Mouse (Mus musculus): ENCODE measurements at regions not wholly inside any gene's neighbourhood (a gene's known extent, or its start where the extent isn't known, plus 50 kb on each side); places are given as distances from the start of the nearest gene placed in this dataset.
"Not testable (repeated sequence)": the region's sequence is repeated elsewhere in the genome, so short reads cannot be mapped to it uniquely, and the experiment has no call there.

- no peaks in the 10 kb centered on the region for H3K9me3 ChIP-seq (replicated peaks)
- no peak overlapping the region for H3K4me3 ChIP-seq (replicated peaks)
- 77% methylated on average over 4 of the region's 4 CpGs for WGBS (ENCODE audit: insufficient replicate concordance)
- H3K27ac ChIP-seq (replicated peaks) = no peak overlapping the region
- no peak overlapping the region for H3K9ac ChIP-seq
- no peak for ATAC-seq (ENCODE audit: insufficient read depth)
- no peaks in the 10 kb centered on the region for H3K27me3 ChIP-seq
- H3K4me2 ChIP-seq = no peak overlapping the region
- no peaks in the 10 kb centered on the region; the same call in 1 of the 2 replicates for H3K4me1 ChIP-seq (replicated peaks)
- H3K36me3 ChIP-seq (replicated peaks) = no peaks in the 10 kb centered on the region
Measured at GRCm38 (mm10) chr3:41504867-41505266, 50.7 kb upstream of the Jade1 start.

DNA sequence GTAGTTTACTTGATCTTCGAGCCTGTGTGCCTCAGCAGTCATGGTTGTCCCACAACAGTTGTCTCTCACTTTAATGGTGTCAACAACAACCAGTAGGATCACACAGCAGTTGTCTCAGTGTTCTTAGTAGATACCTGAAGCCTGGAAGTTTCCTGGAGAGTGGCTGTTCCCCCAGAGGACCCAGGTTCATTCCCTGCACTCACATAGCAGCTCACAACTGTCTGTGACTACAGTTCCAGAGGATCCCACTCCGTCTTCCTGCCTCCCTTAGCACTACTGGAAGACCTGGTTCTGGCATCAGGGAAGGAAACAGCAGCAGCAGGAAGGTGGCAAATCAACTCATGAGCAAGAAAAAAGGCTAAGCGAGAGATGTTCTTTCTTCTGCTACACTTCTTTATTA lies 53.4 kb upstream of the Jade1 start:
- Histone ChIP-seq H3K9me3 (replicated peaks) (no peaks in the 10 kb centered on the region), H3K4me2 (no peak overlapping the region), H3K9ac (no peak overlapping the region), H3K27me3 (no peaks in the 10 kb centered on the region), H3K36me3 (replicated peaks) (no peaks in the 10 kb centered on the region), H3K27ac (replicated peaks) (no peak overlapping the region), H3K4me3 (replicated peaks) (no peak overlapping the region), H3K4me1 (replicated peaks) (no peaks in the 10 kb centered on the region; the same call in 1 of the 2 replicates)
- ATAC-seq (ENCODE audit: insufficient read depth) = no peak
- 58% methylated on average over 3 of the region's 3 CpGs for WGBS (ENCODE audit: insufficient replicate concordance)

DNA sequence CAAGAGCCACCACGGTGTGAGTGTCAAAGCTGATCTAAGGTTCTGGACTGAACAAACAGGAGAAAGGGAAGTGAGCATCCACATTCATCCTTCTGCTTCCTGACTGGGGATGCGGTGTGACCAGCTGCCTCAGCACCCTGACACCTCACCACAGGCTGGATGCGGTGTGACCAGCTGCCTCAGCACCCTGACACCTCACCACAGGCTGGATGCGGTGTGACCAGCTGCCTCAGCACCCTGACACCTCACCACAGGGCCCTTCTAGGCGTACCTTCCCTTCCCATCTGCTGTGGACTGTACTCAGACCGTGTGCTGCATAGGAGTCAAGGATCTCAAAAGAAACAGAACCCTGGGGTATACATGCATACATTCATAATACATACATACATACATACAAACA lies 53.9 kb upstream of the Jade1 start:
- not testable (repeated sequence) for ATAC-seq (ENCODE audit: insufficient read depth); H3K4me3 ChIP-seq (replicated peaks); H3K36me3 ChIP-seq (replicated peaks); H3K9me3 ChIP-seq (replicated peaks); H3K4me2 ChIP-seq; H3K27ac ChIP-seq (replicated peaks); H3K9ac ChIP-seq; H3K27me3 ChIP-seq; H3K4me1 ChIP-seq (replicated peaks)
- WGBS (ENCODE audit: insufficient replicate concordance) = 33% methylated on average over 6 of the region's 6 CpGs

DNA sequence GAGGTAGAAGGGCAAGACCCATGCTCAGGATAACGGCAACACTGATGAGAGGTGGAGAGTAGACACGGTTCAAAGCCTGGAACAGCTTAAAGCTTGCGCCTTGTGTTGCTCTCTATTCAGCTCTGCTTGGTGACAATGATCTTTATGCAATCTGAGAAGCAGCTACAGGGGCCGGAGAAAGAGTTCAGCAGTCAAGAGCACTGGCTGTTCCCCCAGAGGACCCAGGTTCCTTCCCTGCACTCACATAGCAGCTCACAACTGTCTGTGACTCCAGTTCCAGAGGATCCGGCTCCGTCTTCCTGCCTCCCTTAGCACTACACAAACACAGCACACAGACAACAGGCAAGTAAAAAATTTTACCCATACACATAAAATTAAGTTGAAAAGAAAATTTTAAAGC lies 54.4 kb upstream of the Jade1 start:
- Histone ChIP-seq H3K27me3 (no peaks in the 10 kb centered on the region), H3K4me2 (no peak overlapping the region), H3K9ac (no peak overlapping the region), H3K27ac (replicated peaks) (no peak overlapping the region), H3K4me1 (replicated peaks) (no peaks in the 10 kb centered on the region; the same call in 1 of the 2 replicates), H3K9me3 (replicated peaks) (no peaks in the 10 kb centered on the region), H3K4me3 (replicated peaks) (no peak overlapping the region), H3K36me3 (replicated peaks) (no peaks in the 10 kb centered on the region)
- ATAC-seq (ENCODE audit: insufficient read depth) = no peak
- 70% methylated on average over 6 of the region's 6 CpGs for WGBS (ENCODE audit: insufficient replicate concordance)

DNA sequence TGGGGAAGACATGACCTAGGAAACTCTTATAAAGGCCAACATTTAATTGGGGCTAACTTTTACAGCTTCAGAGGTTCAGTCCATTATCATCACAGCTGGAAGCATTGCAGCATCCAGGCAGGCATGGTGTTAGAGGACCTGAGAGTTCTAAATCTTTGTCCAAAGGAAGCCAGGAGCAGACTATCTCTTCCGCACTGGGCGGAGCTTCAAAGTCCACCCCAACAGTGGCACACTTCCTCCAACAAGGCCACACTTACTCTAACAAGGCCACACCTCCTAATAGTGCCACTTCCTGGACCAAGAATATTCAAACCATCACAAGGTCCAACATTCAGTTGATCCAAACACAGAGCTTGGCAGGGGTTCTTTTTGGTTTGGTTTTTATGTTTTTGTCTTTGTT lies 55.9 kb upstream of the Jade1 start:
- no peaks in the 10 kb centered on the region; the same call in 1 of the 2 replicates for H3K4me1 ChIP-seq (replicated peaks)
- H3K27me3 ChIP-seq = no peaks in the 10 kb centered on the region
- H3K4me2 ChIP-seq = no peak overlapping the region
- H3K4me3 ChIP-seq (replicated peaks) = no peak overlapping the region
- H3K9ac ChIP-seq = no peak overlapping the region
- no peaks in the 10 kb centered on the region for H3K9me3 ChIP-seq (replicated peaks)
- WGBS (ENCODE audit: insufficient replicate concordance) = 64% methylated on average over 2 of the region's 2 CpGs
- ATAC-seq (ENCODE audit: insufficient read depth) = no peak
- H3K27ac ChIP-seq (replicated peaks) = no peak overlapping the region
- no peaks in the 10 kb centered on the region for H3K36me3 ChIP-seq (replicated peaks)

GRCm38 (mm10) chr3:41498791-41499190 lies 56.7 kb upstream of the Jade1 start:
- no peak overlapping the region for H3K4me2 ChIP-seq
- H3K9me3 ChIP-seq (replicated peaks) = no peaks in the 10 kb centered on the region
- no peaks in the 10 kb centered on the region; the same call in 1 of the 2 replicates for H3K4me1 ChIP-seq (replicated peaks)
- no peak for ATAC-seq (ENCODE audit: insufficient read depth)
- WGBS (ENCODE audit: insufficient replicate concordance) = 62% methylated on average over 7 of the region's 7 CpGs
- H3K4me3 ChIP-seq (replicated peaks) = no peak overlapping the region
- no peak overlapping the region for H3K9ac ChIP-seq
- no peak overlapping the region for H3K27ac ChIP-seq (replicated peaks)
- no peaks in the 10 kb centered on the region for H3K36me3 ChIP-seq (replicated peaks)
- no peaks in the 10 kb centered on the region for H3K27me3 ChIP-seq

DNA sequence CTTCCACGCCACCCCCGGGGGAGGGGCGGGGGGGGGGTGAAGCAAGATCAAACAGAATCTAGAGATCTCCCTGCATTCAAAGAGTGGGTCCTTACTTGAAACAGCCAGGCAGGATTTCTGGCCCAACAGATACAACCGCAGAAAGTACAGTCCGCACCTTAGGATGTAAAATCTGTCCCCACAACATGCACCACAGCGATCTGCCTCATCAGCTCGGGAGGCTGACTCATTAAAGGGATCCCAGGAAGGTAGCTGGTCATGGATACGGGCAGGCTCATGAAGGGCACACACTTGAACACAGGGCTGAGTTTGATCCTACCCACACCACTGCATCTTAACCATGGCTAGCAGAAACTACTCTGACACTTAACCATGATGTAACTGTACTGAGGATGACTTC lies 57.8 kb upstream of the Jade1 start:
- no peaks in the 10 kb centered on the region for H3K9me3 ChIP-seq (replicated peaks)
- H3K27me3 ChIP-seq = no peaks in the 10 kb centered on the region
- no peak overlapping the region for H3K9ac ChIP-seq
- no peaks in the 10 kb centered on the region; the same call in 1 of the 2 replicates for H3K4me1 ChIP-seq (replicated peaks)
- ATAC-seq (ENCODE audit: insufficient read depth) = no peak
- H3K4me3 ChIP-seq (replicated peaks) = no peak overlapping the region
- H3K4me2 ChIP-seq = no peak overlapping the region
- H3K27ac ChIP-seq (replicated peaks) = no peak overlapping the region
- no peaks in the 10 kb centered on the region for H3K36me3 ChIP-seq (replicated peaks)
- WGBS (ENCODE audit: insufficient replicate concordance) = 50% methylated on average over 7 of the region's 8 CpGs

GRCm38 (mm10) chr3:41496931-41497710 lies 58.4 kb upstream of the Jade1 start:
- Histone ChIP-seq H3K9ac (no peak overlapping the region), H3K9me3 (replicated peaks) (no peaks in the 10 kb centered on the region), H3K4me2 (peak overlapping the region; percentile 18; the same call in 1 of the 2 replicates), H3K27ac (replicated peaks) (no peak overlapping the region), H3K4me3 (replicated peaks) (no peak overlapping the region), H3K4me1 (replicated peaks) (no peaks in the 10 kb centered on the region; the same call in 1 of the 2 replicates), H3K27me3 (no peaks in the 10 kb centered on the region), H3K36me3 (replicated peaks) (no peaks in the 10 kb centered on the region)
- ATAC-seq (ENCODE audit: insufficient read depth) = no peak
- 33% methylated on average over 12 of the region's 13 CpGs for whole genome bisulfite sequencing (ENCODE audit: insufficient replicate concordance)

GRCm38 (mm10) chr3:41495893-41496292 lies 59.6 kb upstream of the Jade1 start:
- Histone ChIP-seq H3K4me1 (replicated peaks) (no peaks in the 10 kb centered on the region; the same call in 1 of the 2 replicates), H3K27ac (replicated peaks) (no peak overlapping the region), H3K4me3 (replicated peaks) (no peak overlapping the region), H3K27me3 (no peaks in the 10 kb centered on the region), H3K9ac (no peak overlapping the region), H3K4me2 (no peak overlapping the region), H3K9me3 (replicated peaks) (no peaks in the 10 kb centered on the region), H3K36me3 (replicated peaks) (no peaks in the 10 kb centered on the region)
- no peak for ATAC-seq (ENCODE audit: insufficient read depth)
- WGBS (ENCODE audit: insufficient replicate concordance) = 69% methylated on average over 3 of the region's 3 CpGs

DNA sequence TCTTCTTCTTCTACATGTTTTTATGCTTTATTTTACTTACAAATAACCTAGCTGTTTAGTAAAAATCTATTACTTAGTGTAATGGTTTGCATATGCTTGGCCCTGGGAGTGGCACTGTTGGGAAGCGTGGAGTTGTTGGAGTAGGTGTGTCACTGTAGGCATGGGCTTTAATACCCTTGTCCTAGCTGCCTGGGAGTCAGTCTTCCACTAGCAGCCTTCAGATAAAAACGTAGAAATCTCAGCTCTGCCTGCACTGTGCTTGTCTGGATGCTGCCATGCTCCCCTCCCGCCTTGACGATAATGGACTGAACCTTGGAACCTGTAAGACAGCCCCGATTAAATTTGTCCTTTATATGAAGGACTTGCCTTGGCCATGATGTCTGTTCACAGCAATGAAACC lies 60.4 kb upstream of the Jade1 start:
- WGBS (ENCODE audit: insufficient replicate concordance) = 68% methylated on average over 5 of the region's 5 CpGs
- H3K36me3 ChIP-seq (replicated peaks) = no peaks in the 10 kb centered on the region

GRCm38 (mm10) chr3:41493472-41493871 lies 62.1 kb upstream of the Jade1 start:
- H3K9me3 ChIP-seq (replicated peaks) = no peaks in the 10 kb centered on the region
- H3K4me1 ChIP-seq (replicated peaks) = no peaks in the 10 kb centered on the region; the same call in 1 of the 2 replicates
- no peaks in the 10 kb centered on the region for H3K36me3 ChIP-seq (replicated peaks)
- H3K4me2 ChIP-seq = no peak overlapping the region
- H3K27me3 ChIP-seq = no peaks in the 10 kb centered on the region
- H3K4me3 ChIP-seq (replicated peaks) = no peak overlapping the region
- no peak overlapping the region for H3K27ac ChIP-seq (replicated peaks)
- WGBS (ENCODE audit: insufficient replicate concordance) = 65% methylated on average over 7 of the region's 7 CpGs
- no peak for ATAC-seq (ENCODE audit: insufficient read depth)
- no peak overlapping the region for H3K9ac ChIP-seq

More for the DNA sequence above, 60.4 kb upstream of the Jade1 start:
- no peak overlapping the region for H3K9ac ChIP-seq
- no peaks in the 10 kb centered on the region; the same call in 1 of the 2 replicates for H3K4me1 ChIP-seq (replicated peaks)
- no peak overlapping the region for H3K27ac ChIP-seq (replicated peaks)
- no peak overlapping the region for H3K4me3 ChIP-seq (replicated peaks)
- H3K27me3 ChIP-seq = no peaks in the 10 kb centered on the region
- no peak overlapping the region for H3K4me2 ChIP-seq
- no peaks in the 10 kb centered on the region for H3K9me3 ChIP-seq (replicated peaks)
- no peak for ATAC-seq (ENCODE audit: insufficient read depth)

Measured in liver, embryonic 15.5 days (tissue).